Mouse (Mus musculus) 3T3-L1 (cell line): ENCODE data around the gene Ggps1.
"Not testable (repeated sequence)": the region's sequence is repeated elsewhere in the genome, so short reads cannot be mapped to it uniquely, and the experiment has no call there.

Experiments
- DNase-seq: peaks from one replicate; pipeline ENCODE4 v3.0.0-alpha.2; 2015; ENCODE audit warnings: low read depth, low spot score

Gene Ggps1

DNA sequence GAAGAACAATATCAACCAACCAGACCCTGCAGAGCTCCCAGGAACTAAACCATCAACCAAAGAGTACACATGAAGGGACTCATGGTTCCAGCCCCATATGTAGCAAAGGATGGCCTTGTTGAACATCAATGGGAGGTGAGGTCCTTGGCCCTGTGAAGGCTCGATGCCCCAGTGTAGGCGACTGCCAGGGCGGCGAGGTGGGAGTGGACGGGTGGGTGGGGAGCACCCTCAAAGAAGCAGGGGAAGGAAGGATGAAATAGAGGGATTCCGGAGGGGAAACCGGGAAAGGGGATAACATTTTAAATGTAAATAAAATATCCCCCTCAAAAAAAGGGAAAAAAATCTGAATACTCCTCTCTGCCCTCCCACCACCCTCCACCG lies 24.4 kb downstream of the Ggps1 start:
- peak; percentile 39 for DNase-seq

DNA sequence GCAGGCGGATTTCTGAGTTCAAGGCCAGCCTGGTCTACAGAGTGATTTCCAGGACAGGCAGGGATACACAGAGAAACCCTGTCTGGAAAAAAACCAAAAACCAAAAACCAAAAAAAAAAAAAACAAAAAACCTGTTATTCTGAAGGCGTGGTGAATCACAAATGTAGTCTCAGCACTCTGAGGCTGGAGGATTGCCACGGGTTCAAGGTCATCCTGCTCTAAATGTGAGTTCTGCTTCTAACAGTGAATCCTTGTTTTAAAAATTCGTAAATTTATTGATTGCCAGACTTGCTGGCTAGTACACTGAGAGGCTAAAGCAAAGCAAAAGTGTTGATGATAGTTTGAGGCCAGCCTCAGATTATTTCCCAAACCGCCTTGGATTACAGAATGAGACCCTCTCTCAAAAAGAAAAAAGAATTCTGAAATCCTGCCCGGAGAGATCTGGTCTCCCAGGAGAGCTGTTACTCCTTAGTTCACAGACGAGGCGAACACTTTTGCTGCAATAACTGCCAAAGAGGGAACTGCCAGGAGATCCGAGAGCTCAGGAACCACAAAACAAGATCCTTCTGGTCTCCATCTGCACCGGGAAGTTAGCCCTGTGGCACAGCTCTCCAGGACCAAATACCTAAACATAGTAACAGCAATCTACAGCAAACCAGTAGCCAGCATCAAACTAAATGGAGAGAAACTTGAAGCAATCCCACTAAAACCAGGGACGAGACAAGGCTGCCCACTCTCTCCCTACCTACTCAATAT lies 27.2 kb downstream of the Ggps1 start:
- peak; percentile 38 for DNase-seq

DNA sequence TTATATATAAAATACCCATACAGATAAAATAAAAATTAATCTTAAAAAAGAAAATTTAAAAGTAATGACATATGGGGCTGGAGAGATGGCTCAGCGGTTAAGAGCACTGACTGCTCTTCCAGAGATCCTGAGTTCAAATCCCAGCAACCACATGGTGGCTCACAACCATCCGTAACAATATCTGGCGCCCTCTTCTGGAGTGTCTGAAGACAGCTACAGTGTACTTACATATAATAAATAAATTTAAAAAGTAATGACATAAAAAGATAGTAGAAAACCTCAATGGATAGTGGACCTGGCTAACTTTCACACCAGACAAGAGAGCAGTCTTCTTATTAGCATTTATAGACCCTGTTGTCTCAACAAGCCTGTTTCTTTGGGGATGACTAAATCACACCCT lies 27.9 kb downstream of the Ggps1 start:
- not testable (repeated sequence) for DNase-seq

DNA sequence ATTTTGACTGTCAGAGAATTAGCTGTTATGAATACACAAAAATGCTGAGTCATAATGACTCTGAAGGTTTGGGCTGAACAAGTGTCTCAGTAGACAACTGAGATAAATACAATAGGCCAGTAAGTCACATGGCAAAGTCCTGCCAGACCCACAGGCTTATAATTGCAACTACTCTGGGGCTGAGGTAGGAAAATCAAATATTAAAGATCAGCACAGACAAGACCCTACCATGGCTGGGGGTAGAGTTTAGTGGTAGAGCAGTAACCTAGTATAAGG lies 29.3 kb downstream of the Ggps1 start:
- peak; percentile 57 for DNase-seq

DNA sequence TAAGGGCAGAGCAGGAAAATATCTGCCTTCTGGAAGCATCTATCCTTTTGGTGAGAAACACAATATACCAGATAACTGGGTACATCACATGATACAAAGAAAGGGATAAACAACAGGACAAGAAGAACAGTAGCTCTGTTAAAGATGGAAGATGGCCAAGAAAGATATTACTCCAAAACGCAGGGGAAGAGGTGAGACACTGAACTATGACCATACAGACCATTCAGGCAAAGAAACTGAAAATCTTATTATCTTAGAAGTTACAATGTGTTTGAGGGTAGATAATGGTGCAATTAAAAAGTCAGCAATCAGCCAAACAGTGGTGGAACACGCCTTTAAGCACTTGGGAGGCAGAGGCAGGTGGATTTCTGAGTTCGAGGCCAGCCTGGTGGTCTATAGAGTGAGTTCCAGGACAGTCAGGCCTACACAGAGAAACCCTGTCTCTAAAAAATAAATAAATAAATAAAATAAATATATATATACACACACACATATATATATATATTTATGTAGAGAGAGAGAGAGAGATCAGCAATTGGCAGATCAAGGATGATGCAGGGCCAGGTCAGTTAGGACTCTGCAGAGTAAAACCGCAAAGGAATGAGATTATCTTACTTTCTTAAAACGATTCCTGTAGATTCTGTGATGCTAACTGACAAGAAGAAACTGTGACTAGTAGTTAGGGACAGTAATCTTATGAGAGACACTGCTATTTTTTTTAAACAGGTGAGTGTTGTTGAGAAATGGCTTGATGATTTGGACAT lies 29.8 kb downstream of the Ggps1 start:
- no peak for DNase-seq

DNA sequence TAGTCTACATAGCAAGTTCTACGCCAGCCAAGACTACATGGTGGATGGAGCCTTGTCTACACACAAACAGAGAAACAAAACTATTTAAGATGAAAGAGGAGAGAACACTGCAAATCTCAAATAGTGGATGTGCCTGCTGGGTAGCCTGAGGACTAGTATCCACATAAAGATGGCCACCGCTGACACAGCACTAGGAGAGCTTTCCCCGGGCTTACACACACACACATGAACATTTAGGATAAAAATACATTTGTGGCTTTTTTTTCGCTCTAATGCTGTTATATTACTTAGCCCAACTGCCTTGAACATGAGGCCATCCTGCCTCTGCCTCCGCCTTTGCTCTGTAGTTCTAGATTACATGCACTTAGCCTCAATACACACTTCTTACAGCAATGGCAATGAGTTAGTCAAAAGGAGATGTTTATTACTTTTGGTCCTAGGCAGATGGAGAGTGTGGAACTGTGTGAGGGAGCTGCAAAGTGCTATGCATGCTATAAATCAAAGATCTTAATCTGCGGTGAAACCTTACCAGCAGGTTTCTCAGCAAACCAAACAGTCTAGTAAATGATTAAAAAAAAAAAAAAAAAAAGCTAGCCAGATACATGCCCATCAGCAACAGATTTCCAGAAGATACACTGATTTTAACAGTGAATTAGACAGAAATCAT lies 37.0 kb downstream of the Ggps1 start:
- no peak for DNase-seq

DNA sequence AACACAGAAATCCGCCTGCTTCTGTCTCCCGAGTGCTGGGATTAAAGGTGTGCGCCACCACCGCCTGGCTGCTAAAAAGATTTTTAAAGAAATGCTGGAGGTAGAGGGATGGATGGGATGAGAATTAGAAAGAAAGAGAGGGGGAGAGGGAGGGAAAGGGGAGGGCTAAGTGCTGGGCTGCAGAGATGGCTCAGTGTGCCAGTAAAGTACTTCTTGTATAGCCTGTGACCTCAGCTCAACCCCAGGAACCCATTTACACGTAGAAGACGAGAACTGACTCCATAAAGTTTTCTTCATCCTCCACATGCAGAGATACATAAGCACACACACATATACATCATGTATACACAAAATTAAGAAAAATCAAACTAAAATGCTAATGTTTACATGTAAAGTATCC lies 37.7 kb downstream of the Ggps1 start:
- no peak for DNase-seq

DNA sequence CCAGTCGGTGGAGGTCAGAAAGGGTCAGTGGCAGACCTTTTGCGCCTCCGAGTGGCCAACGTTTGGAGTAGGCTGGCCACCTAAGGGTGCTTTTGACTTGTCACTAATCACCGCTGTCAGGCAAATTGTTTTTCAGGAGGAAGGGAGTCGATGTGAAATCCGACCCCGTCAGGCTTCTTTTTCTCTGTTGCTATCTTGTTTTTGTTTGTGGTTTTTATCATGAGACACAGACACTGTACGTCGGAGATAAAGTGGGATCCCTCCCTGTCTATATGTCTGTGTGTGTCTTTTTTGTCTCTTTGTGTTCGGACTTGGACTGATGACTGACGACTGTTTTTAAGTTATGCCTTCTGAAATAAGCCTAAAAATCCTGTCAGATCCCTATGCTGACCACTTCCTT lies 41.9 kb downstream of the Ggps1 start:
- not testable (repeated sequence) for DNase-seq

DNA sequence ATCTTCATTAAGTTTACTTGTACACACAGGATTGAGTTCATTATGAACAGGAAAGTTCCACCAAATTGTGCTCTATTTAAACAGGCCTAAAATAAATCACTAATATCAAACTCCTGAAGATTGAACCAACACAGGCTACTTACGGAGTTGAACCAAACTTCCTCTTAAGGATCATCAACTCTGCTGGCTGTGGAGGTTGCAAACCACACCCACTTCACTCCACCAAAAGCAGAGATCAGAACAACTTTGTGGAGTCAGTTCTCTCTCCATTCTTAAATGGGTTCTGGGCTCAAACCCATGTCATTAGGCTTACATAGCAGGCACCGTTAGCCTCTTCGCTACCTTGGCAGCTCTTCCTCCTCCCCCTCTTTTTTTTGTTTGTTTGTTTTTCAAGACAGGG lies 44.4 kb downstream of the Ggps1 start:
- no peak for DNase-seq

DNA sequence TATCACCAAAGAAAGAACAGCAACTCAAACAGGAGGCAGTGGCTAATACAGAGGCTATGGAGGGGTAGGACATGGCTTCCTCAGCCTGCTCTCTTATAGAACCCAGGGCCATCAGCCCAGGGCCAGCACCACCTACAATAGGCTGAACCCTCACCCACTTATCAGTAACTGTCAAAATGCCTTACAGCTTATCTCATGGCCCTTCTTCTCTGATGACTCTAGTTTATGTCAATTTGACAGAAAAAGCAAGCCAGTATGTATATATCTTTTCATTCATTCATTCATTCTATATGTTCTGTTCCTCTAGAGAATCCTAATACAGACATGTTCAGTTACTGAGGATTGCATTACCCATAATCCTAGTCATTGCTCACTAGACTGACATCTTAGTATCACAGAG lies 45.0 kb downstream of the Ggps1 start:
- DNase-seq: no peak

DNA sequence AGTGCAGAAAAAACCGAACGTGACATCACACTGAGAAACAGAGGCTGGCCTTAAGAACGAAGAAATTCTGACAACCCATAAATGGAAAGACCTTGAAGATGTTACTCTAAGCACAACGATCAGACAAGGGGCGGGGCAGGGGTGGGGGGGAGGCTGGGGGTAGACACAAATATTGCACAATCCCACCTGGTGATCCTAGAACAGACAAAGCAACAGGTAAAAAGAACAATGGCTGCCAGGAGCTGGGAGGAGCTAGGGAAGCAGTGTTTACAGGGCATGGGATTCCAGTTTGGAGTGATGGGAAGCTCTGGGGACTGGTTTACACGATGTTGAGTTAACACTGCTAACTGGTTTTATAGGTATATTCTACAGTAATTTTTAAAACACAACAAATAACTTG lies 47.7 kb downstream of the Ggps1 start:
- no peak for DNase-seq

DNA sequence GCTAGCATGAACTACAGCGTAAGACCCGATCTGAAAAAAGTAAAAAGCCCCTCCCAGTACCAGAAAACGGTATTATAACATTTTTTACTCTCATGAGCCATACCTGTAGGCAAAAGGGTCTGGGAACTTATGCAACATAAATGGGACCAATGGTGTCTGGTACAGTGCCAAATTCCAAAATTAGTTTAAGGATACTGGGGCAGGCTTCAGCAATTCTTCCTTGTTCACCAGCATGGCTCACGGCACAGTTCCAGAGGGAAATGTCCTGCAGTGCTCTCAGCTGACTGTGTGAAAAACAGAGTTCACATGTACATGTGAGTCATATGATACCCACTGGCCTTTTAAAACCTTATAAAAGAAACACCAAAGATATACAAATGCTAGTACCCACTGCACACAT lies 48.7 kb downstream of the Ggps1 start:
- no peak for DNase-seq

DNA sequence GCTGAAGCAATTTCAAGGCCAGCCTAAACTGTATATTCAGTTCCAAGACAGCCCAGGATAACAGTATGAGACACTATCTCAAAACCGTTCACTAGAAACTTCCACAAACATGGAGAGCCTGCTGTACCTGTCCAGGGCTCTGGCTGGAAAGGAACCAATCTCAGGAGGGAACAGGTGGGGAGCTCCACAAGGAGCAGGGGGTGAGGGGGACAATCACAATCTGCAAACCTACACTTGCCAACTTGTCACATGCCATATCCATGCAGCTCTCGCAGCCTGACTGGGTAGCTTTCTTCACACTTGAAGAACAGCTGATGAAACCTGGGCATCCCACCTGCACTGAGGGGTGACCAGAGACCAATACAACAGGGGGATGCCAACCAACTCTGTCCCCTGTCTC lies 49.3 kb downstream of the Ggps1 start:
- DNase-seq: no peak

DNA sequence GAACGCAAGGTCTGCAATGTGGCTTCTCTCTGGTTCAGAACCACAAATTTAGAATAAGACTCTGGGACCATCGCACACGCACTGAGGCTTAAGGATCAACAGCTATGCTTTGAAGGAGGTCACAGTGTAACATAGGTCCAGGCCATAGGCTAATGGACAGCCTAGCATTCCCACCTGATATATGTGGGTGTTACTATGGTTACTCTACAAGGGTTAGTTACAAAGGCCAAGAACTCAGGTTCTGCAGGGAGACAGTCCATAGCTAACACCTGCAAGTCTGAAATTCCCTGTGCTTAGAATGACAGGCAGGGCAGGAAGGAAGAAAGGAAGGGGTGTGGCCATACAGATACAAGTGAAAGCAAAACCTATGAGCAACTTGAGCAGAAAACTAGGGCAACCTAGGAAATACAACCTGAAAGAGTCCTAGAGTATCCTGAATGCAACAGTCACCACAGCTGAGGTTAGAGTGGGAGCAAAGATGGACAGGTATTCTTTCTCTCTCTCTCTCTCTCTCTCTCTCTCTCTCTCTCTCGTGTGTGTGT lies 51.8 kb downstream of the Ggps1 start:
- no peak for DNase-seq

DNA sequence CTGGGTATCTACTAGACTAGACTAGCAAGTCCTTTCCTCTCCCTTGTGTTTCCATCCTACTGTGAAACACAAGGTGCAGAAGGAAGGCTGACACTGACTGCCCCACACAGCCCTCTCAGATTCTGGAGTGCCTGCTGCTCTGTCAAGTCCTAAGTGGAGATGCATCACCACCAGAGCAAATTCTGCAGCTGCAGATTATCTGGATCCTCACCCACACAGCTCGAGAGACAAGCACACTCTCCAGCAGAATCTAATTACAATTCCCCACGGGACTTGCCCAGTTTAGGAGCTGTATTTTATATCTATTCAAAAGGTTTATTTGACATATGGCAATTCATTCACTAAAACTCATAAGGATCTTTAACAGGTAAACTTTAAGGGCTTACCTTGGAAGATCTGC lies 57.2 kb downstream of the Ggps1 start:
- DNase-seq: no peak

DNA sequence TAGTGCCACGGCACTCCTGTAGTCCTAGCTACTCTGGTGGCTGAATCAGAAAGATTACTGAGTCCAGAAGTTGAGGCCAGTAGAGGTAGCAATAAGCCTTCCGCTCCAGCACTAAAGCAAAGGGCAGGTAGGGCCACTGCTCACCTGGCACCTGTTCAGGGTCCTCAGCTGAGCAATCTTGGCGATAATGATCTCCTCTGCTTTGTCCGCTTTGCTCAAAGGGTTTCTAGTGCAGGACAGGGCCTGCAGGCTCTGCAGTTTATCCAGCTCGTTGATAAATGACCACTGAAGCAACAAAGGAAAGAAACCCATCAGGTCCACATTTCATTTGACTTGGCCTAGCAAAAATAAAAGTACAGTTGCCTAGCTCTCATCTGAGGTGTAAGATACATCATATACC lies 58.3 kb downstream of the Ggps1 start:
- no peak for DNase-seq

DNA sequence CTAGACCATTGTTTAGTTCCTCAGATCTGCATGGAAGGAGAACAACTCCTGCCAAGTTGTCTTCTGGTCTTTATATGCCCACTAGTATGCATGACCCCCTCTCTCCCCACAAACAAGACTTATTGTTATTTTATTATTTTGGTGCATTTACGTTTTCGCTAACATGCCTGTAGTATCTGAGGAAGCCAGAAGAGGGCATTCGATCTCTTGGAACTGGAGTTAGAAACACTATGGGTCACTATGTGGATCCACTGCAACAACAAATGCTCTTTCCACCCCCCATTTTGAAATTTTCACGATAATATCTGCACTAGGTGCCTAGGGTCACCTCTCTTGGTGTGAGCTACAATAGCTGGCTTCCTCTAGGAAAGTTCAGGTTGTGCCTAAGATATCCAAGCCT lies 59.2 kb downstream of the Ggps1 start:
- DNase-seq: peak; percentile 44

DNA sequence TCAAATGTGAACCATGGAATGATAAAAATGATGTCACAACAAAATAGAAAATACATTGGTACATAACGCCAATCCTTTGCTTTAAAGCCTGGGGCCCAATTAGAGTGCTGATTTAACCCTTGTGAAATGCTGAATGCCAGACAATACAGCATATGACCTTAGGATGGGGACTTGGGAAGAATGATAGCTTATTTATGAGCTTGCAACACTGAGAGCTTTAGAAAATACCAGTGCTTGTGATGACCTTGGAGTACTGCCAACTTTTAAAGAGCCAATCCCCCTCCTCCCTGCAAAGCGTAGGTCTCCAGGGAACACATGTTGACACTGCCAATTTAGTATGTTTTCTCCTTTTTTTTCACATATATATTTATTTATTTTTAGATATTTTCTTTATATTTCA lies 60.6 kb downstream of the Ggps1 start:
- no peak for DNase-seq
